Mouse (Mus musculus): ENCODE data around the gene Atraid.
"Not testable (repeated sequence)": the region's sequence is repeated elsewhere in the genome, so short reads cannot be mapped to it uniquely, and the experiment has no call there.

Atraid gene

GRCm38 (mm10) chr5:31047848-31048762 is at the start of gene Atraid:
Gene Atraid (plus strand): TSS chr5:31048312.
- DNase-seq (ENCODE audit: low spot score), result peak; percentile 98

- DNase-seq (ENCODE audit: low spot score), result no peak
Measured at GRCm38 (mm10) chr5:30999324-30999723, 48.8 kb upstream of the Atraid start.

- DNase-seq (ENCODE audit: low spot score), result no peak
Measured at GRCm38 (mm10) chr5:31000122-31000521, 48.0 kb upstream of the Atraid start.

DNA sequence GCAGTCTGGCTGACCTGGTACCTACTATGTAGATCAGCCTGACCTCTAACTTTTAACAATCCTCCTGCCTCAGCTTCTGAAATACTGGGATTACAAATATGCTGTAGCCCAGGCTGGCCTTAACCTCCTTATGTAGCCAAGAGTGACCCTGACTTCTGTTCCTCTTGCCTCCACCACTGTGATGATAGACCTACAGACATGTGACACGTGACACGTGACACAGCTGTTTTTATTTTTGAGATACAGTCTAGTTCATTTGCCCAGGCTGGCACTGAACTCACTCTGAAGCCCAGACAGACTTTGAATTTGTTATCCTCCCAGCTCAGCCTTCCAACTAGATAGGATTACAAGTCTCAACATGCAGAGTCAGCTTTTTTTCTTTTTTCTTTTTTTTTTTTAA is 47.1 kb upstream of the Atraid start:
- no peak for DNase-seq (ENCODE audit: low spot score)

DNA sequence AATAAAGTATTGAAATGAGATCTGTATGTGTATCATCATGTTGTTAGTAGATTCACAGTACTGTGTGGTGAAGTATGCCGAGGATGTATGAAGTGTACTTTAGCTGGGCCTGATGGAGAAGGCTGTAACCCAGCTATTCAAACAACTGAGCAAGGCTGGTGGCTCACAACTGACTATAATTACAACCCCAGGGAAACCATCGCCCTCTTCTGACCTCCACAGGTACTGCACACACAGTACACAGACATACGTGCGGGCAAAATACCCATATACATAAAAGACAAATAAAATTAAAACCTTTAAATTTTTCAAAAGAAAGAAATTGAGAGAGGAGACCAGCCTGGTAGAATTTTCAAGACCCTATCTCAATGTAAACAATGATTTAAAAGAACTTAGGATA is 46.6 kb upstream of the Atraid start:
- DNase-seq (ENCODE audit: low spot score), result no peak

DNA sequence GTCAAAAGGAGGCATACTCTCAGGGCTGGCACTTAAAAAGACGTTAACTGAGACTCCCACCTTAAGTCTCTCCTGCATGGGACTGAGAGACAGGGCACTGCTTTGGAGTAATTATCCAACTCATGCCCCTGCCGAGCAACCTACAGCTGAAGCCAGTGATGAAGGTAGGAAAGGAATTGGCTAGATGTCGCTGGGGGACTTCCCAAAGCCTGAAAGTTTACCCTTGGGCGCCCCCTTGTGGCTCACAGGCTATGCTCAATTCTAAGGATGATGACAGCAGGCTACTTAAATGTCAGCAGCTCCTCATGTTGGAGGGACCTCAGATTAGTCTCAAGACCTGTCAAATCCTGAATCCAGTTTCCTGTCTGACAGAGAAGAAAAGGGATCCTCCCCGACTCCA is 43.9 kb upstream of the Atraid start:
- DNase-seq (ENCODE audit: low spot score), result peak; percentile 75

GRCm38 (mm10) chr5:31012737-31013136 is 35.4 kb upstream of the Atraid start:
- DNase-seq (ENCODE audit: low spot score), result no peak

GRCm38 (mm10) chr5:31015913-31016312 is 32.2 kb upstream of the Atraid start:
- no peak for DNase-seq (ENCODE audit: low spot score)

- not testable (repeated sequence) for DNase-seq (ENCODE audit: low spot score)
Measured at GRCm38 (mm10) chr5:31021790-31022189, 26.3 kb upstream of the Atraid start.

- DNase-seq (ENCODE audit: low spot score), result no peak
Measured at GRCm38 (mm10) chr5:31022690-31023089, 25.4 kb upstream of the Atraid start.

DNA sequence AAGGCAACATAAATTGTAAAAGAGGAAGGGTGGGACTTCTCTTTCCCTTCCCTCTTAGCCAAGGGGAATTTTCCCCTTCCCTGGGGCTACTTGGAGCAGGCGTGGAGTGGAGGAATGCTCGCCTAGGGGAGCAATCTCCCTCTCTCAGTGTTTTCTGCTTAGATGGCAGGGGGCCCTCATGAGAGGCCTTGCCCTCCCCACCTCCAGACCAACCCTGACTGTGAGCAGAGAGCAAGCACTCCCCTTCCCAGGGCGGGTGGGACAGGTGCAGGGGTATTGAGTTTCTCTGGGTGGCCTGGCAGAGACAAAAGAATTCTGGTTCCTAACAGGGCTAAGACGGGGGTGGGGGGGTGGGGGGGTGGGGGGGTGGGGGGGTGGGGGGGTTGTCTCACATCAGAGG is 24.9 kb upstream of the Atraid start:
- DNase-seq (ENCODE audit: low spot score), result no peak

GRCm38 (mm10) chr5:31024641-31025040 is 23.5 kb upstream of the Atraid start:
- DNase-seq (ENCODE audit: low spot score), result no peak

- no peak for DNase-seq (ENCODE audit: low spot score)
Measured at GRCm38 (mm10) chr5:31030926-31031325, 17.2 kb upstream of the Atraid start.

DNA sequence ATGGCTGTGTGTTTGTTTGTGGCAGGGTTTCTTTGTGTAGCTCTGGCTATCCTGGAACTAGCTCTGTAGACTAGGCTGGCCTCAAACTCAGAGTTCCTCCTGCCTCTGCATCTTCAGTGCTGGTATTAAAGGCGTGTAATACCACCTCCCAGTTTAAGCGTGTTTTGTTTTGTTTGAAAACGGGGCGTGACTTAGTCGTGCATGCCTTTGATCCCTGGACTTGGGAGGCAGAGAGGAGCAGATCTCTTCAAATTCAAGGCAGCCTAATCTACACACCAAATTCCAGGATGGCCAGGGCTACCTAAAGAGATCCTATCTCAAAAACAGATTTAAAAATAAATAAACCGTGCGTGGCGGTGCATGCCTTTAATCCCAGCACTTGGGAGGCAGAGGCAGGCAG is 16.6 kb upstream of the Atraid start:
- no peak for DNase-seq (ENCODE audit: low spot score)

GRCm38 (mm10) chr5:31034669-31035068 is 13.4 kb upstream of the Atraid start:
- DNase-seq (ENCODE audit: low spot score), result no peak

DNA sequence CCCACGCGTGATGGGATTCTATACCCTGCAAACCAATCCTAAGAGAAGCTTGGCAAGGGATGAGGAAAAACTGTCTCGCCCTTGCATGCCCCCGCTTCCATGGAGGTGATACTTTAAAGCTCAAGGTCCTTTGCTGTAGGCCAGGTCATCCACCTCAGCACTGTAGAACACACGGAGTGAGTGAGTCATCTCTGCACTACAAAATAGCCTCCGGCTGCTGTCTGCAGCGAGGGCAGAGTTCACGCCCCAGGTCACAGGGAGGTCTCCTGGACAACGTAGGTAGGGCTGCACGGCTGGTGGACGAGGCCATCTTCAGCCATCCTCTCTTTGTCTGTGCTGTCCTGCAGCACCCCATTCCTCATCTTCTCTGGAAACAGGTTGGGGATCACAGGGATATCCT is 11.6 kb upstream of the Atraid start:
- not testable (repeated sequence) for DNase-seq (ENCODE audit: low spot score)

DNA sequence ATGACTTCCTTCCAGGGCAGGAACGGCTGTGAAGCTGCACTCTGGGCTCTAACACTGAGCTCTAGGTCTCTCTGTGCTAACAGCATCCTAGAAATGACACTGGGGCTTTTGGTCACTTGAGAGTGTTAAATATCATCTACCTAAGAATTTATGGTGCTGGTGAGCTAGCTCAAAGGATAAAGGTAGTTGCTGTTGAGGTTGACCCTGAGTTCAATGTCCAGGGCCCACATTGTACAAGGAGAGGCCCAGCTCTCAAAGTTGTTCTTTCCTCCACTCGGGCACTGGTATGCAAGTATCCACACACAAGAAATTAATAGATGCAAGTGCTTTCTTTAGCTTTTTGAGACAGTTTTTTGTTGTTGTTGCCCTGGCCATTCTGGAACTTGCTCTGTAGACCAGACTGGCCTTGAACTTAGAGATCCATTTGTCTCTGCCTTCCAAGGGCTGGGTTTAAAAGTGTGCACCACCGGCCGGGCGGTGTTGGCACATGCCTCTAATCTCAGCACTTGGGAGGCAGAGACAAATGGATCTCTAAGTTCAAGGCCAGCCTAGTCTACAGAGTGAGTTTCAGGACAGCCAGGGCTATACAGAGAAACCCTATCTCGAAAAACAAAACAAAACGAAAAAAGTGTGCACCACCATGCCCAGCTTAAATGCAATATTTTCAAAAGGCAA is 9.8 kb upstream of the Atraid start:
- DNase-seq (ENCODE audit: low spot score), result no peak

DNA sequence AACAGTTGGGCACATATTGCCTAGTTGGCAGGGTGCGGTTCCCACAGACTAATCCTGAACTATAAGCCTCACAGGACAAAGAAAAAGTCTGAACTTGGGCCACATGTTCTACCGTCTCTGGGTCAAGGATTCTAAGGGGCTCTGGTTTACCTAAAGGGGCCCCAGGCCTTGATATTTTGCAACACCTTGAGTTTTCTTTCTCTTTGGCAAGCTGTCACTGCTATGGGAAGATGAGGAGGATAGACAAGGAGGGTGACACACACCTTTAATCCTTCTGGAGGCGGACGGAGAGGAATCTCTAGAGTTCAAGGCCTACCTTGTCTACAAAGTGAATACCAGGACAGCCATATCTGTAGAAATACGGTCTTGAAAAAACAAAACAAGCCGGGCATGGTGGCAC is 1.7 kb upstream of the Atraid start:
- no peak for DNase-seq (ENCODE audit: low spot score)

- no peak for DNase-seq (ENCODE audit: low spot score)
Measured at GRCm38 (mm10) chr5:31047074-31047473, 1.0 kb upstream of the Atraid start.

DNA sequence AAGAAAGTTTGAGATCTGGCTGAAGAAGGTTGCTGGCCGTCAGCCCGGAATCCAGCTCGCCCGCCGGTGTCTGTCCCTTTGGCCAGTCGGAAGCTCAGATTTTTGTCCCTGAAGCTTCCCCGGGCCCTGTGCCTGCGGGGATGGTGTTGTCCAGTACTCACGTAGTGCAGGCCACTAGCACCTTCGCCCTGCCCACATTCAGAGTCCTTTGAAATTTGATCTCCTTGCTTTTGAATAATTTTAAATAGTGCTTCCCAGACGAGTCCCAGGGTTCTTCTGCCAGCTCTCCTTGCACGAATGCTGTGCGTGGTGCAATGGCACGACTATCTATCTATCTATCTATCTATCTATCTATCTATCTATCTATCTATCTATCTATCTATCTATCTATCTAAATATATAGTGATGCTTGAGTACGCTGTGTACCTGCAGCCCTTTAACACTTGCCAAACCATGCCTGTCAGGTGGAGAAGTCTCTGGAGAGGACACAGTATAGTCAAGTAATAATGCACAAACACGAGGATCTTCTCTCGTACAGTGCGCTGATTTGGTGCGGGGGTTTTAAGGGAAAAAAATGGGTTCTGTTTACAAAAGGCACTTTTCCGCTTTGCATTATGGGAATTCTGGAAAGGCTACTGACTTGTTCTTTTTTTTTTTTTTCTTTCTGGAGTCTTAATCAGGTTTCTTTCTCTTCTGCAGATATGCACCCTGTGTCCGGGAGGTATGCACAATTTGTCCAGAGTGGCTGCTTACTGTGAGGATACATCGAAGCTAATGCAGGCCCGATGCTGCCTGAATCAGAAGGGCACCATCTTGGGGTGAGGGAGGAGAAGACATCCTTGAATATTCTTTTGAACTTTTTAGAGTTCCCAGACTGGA is 890 bp downstream of the Atraid start, which contains the start of gene Slc5a6:
Slc5a6 (minus strand) TSS at position 162 of the 879 bp plus-strand sequence.
- DNase-seq (ENCODE audit: low spot score), result peak; percentile 19

DNA sequence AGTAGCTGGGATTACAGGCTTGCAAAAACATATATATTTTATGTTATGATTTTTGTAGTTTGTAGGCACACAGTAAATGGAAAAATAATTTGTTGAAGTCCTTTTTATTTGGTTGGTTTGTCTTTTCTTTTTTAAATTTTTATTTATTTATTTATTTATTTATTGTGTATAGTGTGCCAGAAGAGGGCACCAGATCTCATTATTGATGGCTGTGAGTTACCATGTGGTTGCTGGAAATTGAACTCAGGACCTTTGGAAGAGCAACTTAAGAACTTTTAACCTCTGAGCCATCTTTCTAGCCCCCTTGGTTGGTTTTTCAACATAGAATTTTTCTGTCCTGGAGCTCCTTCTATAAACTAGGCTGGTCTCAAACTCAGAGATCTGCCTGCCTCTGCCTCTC is 2.3 kb downstream of the Atraid start:
- DNase-seq (ENCODE audit: low spot score), result no peak

DNA sequence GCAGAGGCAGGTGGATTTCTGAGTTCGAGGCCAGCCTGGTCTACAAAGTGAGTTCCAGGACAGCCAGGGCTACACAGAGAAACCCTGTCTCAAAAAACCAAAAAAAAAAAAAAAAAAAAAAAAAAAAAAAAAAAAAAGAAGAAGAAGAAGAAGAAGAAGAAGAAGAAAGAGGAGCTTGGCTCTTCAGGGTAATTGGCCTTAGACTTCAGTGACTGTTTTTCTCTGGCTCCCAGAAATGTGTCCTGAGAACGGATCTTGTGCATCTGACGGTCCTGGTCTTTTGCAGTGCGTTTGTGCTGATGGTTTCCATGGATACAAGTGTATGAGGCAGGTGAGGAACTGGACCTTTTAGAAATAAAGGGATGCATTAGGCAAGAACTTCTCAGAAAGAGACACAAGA is 5.6 kb downstream of the Atraid start:
- not testable (repeated sequence) for DNase-seq (ENCODE audit: low spot score)
